Mouse (Mus musculus) liver, postnatal 0 days (tissue): ENCODE data around the gene Prdx2.

Source experiments
- CTCF ChIP-seq: sonication (generic); IDR thresholded peaks from 2 replicates; pipeline ENCODE4 v1.5.1; 2016; ENCODE audit warnings: antibody characterized with exemption, low read depth
- EP300 ChIP-seq: IDR thresholded peaks from 2 replicates; pipeline ENCODE4 v1.6.1; 2016; ENCODE audit warnings: antibody characterized with exemption, low read depth, mild to moderate bottlenecking

- TF ChIP-seq EP300: 0 out of 2 replicates have a peak, but pooled peaks have one; percentile 33
- TF ChIP-seq CTCF: peak; percentile 96
Measured at GRCm38 (mm10) chr8:84975434-84975833, 6.0 kb downstream of the Prdx2 start.
